Mouse (Mus musculus): ENCODE measurements around the gene Terb2.

- no peak for TF ChIP-seq CTCF (IDR thresholded peaks at IDR 0.05; ENCODE audit: control insufficient read depth, insufficient read depth, insufficient read length)
- no peak for TF ChIP-seq MYOG (IDR thresholded peaks at IDR 0.05; ENCODE audit: control insufficient read depth, extremely low read depth, insufficient read length)
- TF ChIP-seq CEBPB (IDR thresholded peaks at IDR 0.05; ENCODE audit: low read depth), result no peak
- no peak for TF ChIP-seq USF1 (IDR thresholded peaks at IDR 0.05; ENCODE audit: low read depth)
- TF ChIP-seq MAX (IDR thresholded peaks at IDR 0.05), result no peak
- TF ChIP-seq MYOD1 (IDR thresholded peaks at IDR 0.05; ENCODE audit: control insufficient read depth, insufficient read length, low read depth), result no peak
- TF ChIP-seq FOSL1 (IDR thresholded peaks at IDR 0.05; ENCODE audit: insufficient read depth, low read length, poor library complexity, severe bottlenecking), result no peak
Measured at GRCm38 (mm10) chr2:122143111-122143510, 43.0 kb upstream of the Terb2 start.
